Mouse (Mus musculus) stomach, embryonic 16.5 days (tissue): ENCODE measurements around the gene Fam43a. TPM values are rescaled to one million over a fixed set of nuclear protein-coding genes. Genes with fewer than 3 reads are reported as not detected.
A peak's percentile ranks its signal among the peaks of the same experiment; 100 is the strongest.

ENCODE experiments used
- ATAC-seq: fragments of 200-750 bp; cut with Nextera tagmentation; 2 replicates; pipeline ENCODE4 v1.8.0; 2017; ENCODE audit warnings: moderate number of reproducible peaks, moderate TSS enrichment; ENCODE audit not compliant: insufficient read depth, low FRiP score
- H3K27ac ChIP-seq: fragments of 300-500 bp; sonication (generic); 2 replicates; pipeline ENCODE4 v1.5.1; 2014; ENCODE audit warnings: low read length
- H3K27me3 ChIP-seq: fragments of 300-500 bp; sonication (generic); 2 replicates; pipeline ENCODE4 v1.6.1; 2014; ENCODE audit warnings: low read length, control low read depth, mixed read lengths; ENCODE audit not compliant: control insufficient read depth, insufficient read depth
- H3K36me3 ChIP-seq: fragments of 300-500 bp; sonication (generic); 2 replicates; pipeline ENCODE4 v1.6.1; 2014; ENCODE audit warnings: low read length; ENCODE audit not compliant: control insufficient read depth, insufficient read depth
- H3K4me1 ChIP-seq: fragments of 300-500 bp; sonication (generic); 2 replicates; pipeline ENCODE4 v1.6.1; 2014; ENCODE audit warnings: low read length, control low read depth, mixed read lengths; ENCODE audit not compliant: control insufficient read depth, insufficient read depth
- H3K4me2 ChIP-seq: fragments of 300-500 bp; sonication (generic); 2 replicates; pipeline ENCODE4 v1.6.1; 2014; ENCODE audit warnings: low read depth, low read length, mixed read lengths
- H3K4me3 ChIP-seq: fragments of 300-500 bp; sonication (generic); replicated peaks from 2 replicates; pipeline ENCODE4 v1.5.1; 2014; ENCODE audit warnings: mild to moderate bottlenecking, low read length
- H3K9ac ChIP-seq: fragments of 300-500 bp; sonication (generic); 2 replicates; pipeline ENCODE4 v1.6.1; 2014; ENCODE audit warnings: low read length
- H3K9me3 ChIP-seq: fragments of 300-500 bp; sonication (generic); replicated peaks from 2 replicates; pipeline ENCODE4 v1.6.1; 2016; ENCODE audit warnings: low read length, control low read depth; ENCODE audit not compliant: control insufficient read depth
- WGBS: fragments of 180-500 bp; shearing (Covaris S2); extraction: QIAGEN DNeasy Blood & Tissue Kit; methylation state at CpG from one replicate; pipeline ENCODE4 v1.1.7; 2014; 5-methylcytosine and 5-hydroxymethylcytosine counted together
- polyA plus RNA-seq: library from polyadenylated mRNA; unstranded; fragments of >200 nt; fragmentation: Nextera tagmentation; extraction: Ambion mirVana; gene quantifications from 2 replicates; pipeline ENCODE4 v1.2.1, GENCODE M21; 2015

Gene Fam43a
- polyA plus RNA-seq, 1 experiment from 2014 or later = 16.7 TPM

DNA sequence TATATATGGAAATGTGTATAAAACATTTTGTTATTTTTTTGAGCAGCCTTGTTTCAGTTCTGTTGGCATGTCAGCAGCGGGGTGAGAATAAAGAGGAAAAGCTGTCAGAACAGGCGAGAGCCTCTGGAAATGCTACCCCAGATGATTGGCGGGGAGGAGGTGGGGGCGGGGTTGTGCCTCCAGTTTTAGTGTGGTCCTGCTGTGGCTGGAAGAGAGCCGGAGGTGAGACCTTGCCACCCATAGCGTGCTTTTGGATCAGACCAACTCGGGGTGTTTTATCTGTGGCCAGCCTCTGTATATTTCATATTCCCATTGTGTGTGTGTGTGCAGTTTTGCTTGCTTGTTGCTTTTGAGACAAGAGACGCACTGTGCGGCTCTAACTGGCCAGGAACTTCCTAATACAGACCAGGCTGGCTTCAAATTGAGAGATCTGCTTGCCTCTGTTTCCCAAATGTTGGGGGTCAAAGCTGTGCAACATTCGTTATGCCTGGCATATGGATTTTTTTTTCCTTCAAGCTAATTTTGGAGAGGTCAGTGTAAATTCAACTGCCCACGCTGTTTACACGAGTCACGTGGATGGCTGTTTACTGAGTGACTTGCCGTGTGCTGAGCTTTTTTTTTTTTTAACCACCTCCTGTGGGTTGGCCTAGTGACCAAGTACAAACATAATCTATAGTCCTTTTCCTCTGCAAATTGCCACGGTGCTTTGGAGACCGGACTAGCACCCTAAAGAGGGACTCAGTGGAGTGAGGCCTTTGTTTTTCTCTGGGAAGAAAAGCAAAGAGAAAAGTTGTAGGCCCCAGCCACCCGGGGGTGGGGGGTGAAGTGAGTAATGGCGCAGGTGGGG, 3.4 kb downstream of the Fam43a start:
- peak overlapping the region; percentile 92 for H3K4me2 ChIP-seq
- no peaks in the 10 kb centered on the region for H3K9me3 ChIP-seq
- peak overlapping the region; percentile 51 for H3K27ac ChIP-seq
- H3K36me3 ChIP-seq = no peaks in the 10 kb centered on the region
- H3K4me1 ChIP-seq = peaks cover 34% of the 10 kb centered on the region
- ATAC-seq = no peak
- peak overlapping the region; percentile 20 for H3K4me3 ChIP-seq
- H3K27me3 ChIP-seq = no peaks in the 10 kb centered on the region
- WGBS = 31% methylated on average over 18 of the region's 18 CpGs
- peak overlapping the region; percentile 36 for H3K9ac ChIP-seq

DNA sequence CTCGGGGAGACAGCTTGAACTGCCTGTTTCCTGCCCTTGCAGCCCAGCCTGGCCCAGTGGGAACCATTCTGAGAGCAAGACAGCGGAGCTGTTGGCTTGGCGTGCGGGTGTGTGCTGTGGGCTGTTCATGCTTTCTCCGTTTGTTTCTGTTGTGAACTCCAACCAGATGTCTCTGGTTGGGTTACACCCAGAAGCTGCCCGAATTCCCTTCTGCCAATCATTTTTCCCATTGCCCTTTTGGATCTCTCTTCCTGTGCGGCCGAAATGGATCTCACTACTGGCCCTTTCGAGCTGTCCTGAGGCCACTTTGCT, 4.0 kb downstream of the Fam43a start:
- ATAC-seq = no peak
- Histone ChIP-seq H3K4me2 (peak overlapping the region; percentile 92), H3K36me3 (no peaks in the 10 kb centered on the region), H3K27me3 (no peaks in the 10 kb centered on the region), H3K27ac (peak overlapping the region; percentile 50), H3K9me3 (no peaks in the 10 kb centered on the region), H3K9ac (peak overlapping the region; percentile 36), H3K4me3 (peak overlapping the region; percentile 20; the same call in 1 of the 2 replicates), H3K4me1 (peaks cover 34% of the 10 kb centered on the region)
- WGBS = 56% methylated on average over 9 of the region's 9 CpGs

DNA sequence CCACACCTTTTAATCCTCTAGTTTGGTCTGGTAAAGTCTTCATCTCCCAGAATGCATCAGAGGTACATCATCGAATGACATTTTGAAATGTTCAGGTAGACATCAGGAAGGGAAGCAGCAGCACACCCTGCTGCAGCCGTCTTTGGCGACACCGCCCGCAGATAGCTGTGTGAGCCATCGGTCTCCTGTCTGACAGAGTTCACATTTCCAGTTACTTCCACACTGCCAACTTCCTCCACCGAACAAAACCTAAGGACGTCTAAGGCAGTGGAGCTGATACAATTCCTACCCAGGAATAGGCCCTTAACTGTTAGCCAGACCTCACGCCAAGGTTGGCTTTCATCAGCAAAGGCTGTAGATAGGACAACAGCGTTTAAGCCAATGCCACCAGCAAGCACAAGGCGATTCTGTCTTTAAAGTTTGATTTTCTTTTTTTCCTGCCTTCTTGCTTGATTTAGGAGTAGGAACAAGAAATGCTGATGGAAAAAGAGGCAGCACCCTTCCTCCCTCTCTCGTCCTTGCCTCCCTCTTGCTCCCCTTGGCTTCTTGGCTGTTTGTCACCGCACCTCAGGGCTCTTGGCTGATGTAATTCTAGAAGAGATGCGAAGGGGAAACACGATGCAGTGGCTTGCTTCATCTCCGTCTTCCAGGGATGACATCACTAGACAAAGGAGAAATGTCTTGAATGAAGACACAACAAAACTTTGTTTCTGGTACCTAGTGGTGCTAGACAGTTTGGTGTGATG, 4.7 kb downstream of the Fam43a start:
- Histone ChIP-seq H3K36me3 (no peaks in the 10 kb centered on the region), H3K9me3 (no peaks in the 10 kb centered on the region), H3K4me2 (no peak overlapping the region), H3K9ac (no peak overlapping the region), H3K4me3 (no peak overlapping the region), H3K27me3 (no peaks in the 10 kb centered on the region), H3K4me1 (peaks cover 34% of the 10 kb centered on the region), H3K27ac (no peak overlapping the region)
- WGBS = 72% methylated on average over 16 of the region's 16 CpGs
- no peak for ATAC-seq

DNA sequence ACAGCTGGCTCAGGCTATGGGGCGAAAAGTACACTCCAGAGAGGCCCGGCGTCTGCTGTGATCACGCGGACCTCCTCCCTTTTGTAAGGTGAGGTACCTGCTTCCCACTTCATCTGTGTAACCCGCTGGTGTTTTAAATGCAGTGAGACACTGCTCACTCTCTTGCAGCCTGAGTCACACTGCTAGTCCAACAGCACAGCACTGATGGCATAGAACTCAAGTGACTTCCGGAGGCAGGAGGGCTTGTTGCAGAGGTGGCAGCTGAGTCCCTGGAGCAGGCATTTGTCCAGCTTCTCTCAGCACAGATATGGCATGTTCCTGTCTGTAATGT, 5.2 kb downstream of the Fam43a start:
- no peak overlapping the region; the same call in 1 of the 2 replicates for H3K9ac ChIP-seq
- peaks cover 34% of the 10 kb centered on the region for H3K4me1 ChIP-seq
- no peaks in the 10 kb centered on the region for H3K27me3 ChIP-seq
- H3K36me3 ChIP-seq = no peaks in the 10 kb centered on the region
- no peaks in the 10 kb centered on the region for H3K9me3 ChIP-seq
- no peak overlapping the region for H3K4me3 ChIP-seq
- no peak for ATAC-seq
- WGBS = 70% methylated on average over 7 of the region's 7 CpGs
- no peak overlapping the region for H3K4me2 ChIP-seq
- H3K27ac ChIP-seq = no peak overlapping the region

- Histone ChIP-seq H3K4me1 (peaks cover 34% of the 10 kb centered on the region), H3K27me3 (no peaks in the 10 kb centered on the region), H3K4me2 (no peak overlapping the region), H3K9me3 (no peaks in the 10 kb centered on the region), H3K36me3 (no peaks in the 10 kb centered on the region), H3K27ac (no peak overlapping the region), H3K4me3 (no peak overlapping the region), H3K9ac (no peak overlapping the region)
- no peak for ATAC-seq
- 72% methylated on average over 6 of the region's 6 CpGs for WGBS
Observed at GRCm38 (mm10) chr16:30605528-30605927, 6.0 kb downstream of the Fam43a start.

- Histone ChIP-seq H3K27ac (no peak overlapping the region), H3K36me3 (no peaks in the 10 kb centered on the region), H3K4me2 (no peak overlapping the region), H3K4me1 (peaks cover 14% of the 10 kb centered on the region; the same call in 1 of the 2 replicates), H3K27me3 (no peaks in the 10 kb centered on the region), H3K4me3 (no peak overlapping the region), H3K9me3 (no peaks in the 10 kb centered on the region), H3K9ac (no peak overlapping the region)
- 79% methylated on average over 3 of the region's 3 CpGs for WGBS
- ATAC-seq = no peak
Observed at GRCm38 (mm10) chr16:30607868-30608267, 8.3 kb downstream of the Fam43a start.

DNA sequence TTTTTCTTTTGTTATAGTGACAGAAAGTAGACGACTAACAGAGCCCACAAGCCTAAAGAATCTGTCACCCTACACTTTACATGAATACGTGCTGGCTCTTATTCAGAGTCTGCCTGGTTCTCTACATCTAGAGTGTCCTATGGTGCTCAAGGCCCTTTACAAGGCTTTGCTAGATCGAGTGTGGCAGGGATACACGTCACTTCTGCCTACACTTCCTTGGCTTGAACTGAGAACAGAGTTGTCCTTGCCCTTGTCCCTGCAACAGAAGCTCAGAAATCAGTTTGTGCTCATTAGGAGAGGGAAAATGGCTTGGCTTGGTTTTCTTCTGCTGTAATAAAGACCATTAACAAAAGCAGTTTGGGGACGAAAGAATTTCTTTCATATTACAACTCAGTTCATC, 11.8 kb downstream of the Fam43a start:
- Histone ChIP-seq H3K4me1 (no peaks in the 10 kb centered on the region), H3K4me2 (no peak overlapping the region), H3K9ac (no peak overlapping the region), H3K9me3 (no peaks in the 10 kb centered on the region), H3K4me3 (no peak overlapping the region), H3K27me3 (no peaks in the 10 kb centered on the region), H3K27ac (no peak overlapping the region), H3K36me3 (no peaks in the 10 kb centered on the region)
- no peak for ATAC-seq
- WGBS = 70% methylated on average over 5 of the region's 5 CpGs

DNA sequence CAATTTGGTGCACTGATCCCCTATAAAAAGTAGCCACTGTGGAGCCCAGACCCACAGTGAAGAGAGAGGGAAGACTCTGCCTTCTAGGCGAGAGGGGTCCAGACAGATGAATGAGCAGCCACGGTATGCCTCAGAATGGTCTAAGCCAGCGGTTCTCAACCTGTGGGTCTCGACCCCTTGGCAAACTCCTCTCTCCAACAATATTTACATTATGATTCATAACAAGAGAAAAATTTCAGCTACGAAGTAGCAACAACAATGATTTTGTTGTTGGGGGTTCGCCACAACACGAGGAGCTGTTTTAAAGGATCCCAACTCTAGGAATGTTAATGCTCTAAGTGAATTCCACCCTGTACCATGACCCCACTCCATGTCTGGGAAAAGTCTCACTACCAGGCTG, 13.6 kb downstream of the Fam43a start:
- no peaks in the 10 kb centered on the region for H3K36me3 ChIP-seq
- no peak overlapping the region for H3K4me3 ChIP-seq
- no peaks in the 10 kb centered on the region for H3K9me3 ChIP-seq
- no peaks in the 10 kb centered on the region for H3K27me3 ChIP-seq
- H3K4me1 ChIP-seq = no peaks in the 10 kb centered on the region
- 64% methylated on average over 7 of the region's 7 CpGs for WGBS
- no peak overlapping the region for H3K4me2 ChIP-seq
- ATAC-seq = no peak
- H3K9ac ChIP-seq = no peak overlapping the region
- no peak overlapping the region for H3K27ac ChIP-seq

DNA sequence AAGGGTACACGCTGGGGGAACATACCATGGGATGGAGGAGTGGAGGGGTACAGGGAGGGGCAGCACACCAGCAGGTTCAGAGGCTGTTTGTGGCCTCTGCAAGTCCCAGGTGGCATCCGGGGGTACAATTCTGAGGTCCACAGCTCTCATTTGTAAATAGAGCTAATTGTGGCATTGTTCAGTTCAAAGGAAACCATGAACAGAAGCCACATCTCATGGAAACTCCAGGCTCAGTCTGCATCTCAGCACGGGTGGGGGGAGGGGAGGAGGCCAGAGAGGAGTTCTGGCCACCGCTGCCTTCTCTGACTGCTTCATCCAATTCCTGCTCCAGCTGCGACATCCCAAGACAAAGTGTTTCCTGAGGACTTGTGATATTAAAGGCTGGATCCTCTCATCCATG, 14.6 kb downstream of the Fam43a start:
- H3K27me3 ChIP-seq = no peaks in the 10 kb centered on the region
- no peak overlapping the region for H3K4me2 ChIP-seq
- no peak overlapping the region for H3K27ac ChIP-seq
- H3K9ac ChIP-seq = no peak overlapping the region
- H3K4me1 ChIP-seq = no peaks in the 10 kb centered on the region
- ATAC-seq = no peak
- H3K36me3 ChIP-seq = no peaks in the 10 kb centered on the region
- no peak overlapping the region for H3K4me3 ChIP-seq
- no peaks in the 10 kb centered on the region for H3K9me3 ChIP-seq
- WGBS = 46% methylated on average over 5 of the region's 5 CpGs
